Mouse (Mus musculus) midbrain, embryonic 15.5 days (tissue): ENCODE measurements at regions not wholly inside any gene's neighbourhood (a gene's known extent, or its start where the extent isn't known, plus 50 kb on each side); places are given as distances from the start of the nearest gene placed in this dataset.

Experiments used
- ATAC-seq: fragments of 200-750 bp; cut with Nextera tagmentation; replicated peaks from 2 replicates; pipeline ENCODE4 v1.8.0; 2017; ENCODE audit warnings: moderate TSS enrichment
- H3K27ac ChIP-seq: fragments of 300-500 bp; sonication (generic); 2 replicates; pipeline ENCODE4 v1.5.1; 2015; ENCODE audit warnings: mild to moderate bottlenecking, inconsistent platforms
- H3K27me3 ChIP-seq: fragments of 300-500 bp; sonication (generic); replicated peaks from 2 replicates; pipeline ENCODE4 v1.6.1; 2015; ENCODE audit warnings: inconsistent platforms
- H3K36me3 ChIP-seq: fragments of 300-500 bp; sonication (generic); replicated peaks from 2 replicates; pipeline ENCODE4 v1.6.1; 2015; ENCODE audit warnings: inconsistent platforms
- H3K4me1 ChIP-seq: fragments of 300-500 bp; sonication (generic); 2 replicates; pipeline ENCODE4 v1.6.1; 2015; ENCODE audit warnings: inconsistent platforms
- H3K4me2 ChIP-seq: fragments of 300-500 bp; sonication (generic); 2 replicates; pipeline ENCODE4 v1.6.1; 2015; ENCODE audit warnings: inconsistent platforms, mild to moderate bottlenecking, moderate library complexity
- H3K4me3 ChIP-seq: fragments of 300-500 bp; sonication (generic); 2 replicates; pipeline ENCODE4 v1.5.1; 2015; ENCODE audit warnings: mild to moderate bottlenecking, inconsistent platforms
- H3K9ac ChIP-seq: fragments of 300-500 bp; sonication (generic); 2 replicates; pipeline ENCODE4 v1.6.1; 2015; ENCODE audit warnings: mild to moderate bottlenecking, inconsistent platforms
- H3K9me3 ChIP-seq: fragments of 300-500 bp; sonication (generic); 2 replicates; pipeline ENCODE4 v1.6.1; 2016; ENCODE audit warnings: inconsistent platforms
- WGBS: fragments of 180-500 bp; shearing (Covaris S2); methylation state at CpG from one replicate; pipeline ENCODE4 v1.1.7; 2015; ENCODE audit warnings: mixed read lengths; 5-methylcytosine and 5-hydroxymethylcytosine counted together

GRCm38 (mm10) chr2:27590511-27590910 lies 75.6 kb downstream of the Wdr5 start:
- 78% methylated on average over 6 of the region's 6 CpGs for WGBS
- Histone ChIP-seq H3K36me3 (no peaks in the 10 kb centered on the region), H3K9me3 (no peaks in the 10 kb centered on the region), H3K4me2 (no peak overlapping the region), H3K27ac (no peak overlapping the region), H3K9ac (no peak overlapping the region), H3K27me3 (no peaks in the 10 kb centered on the region), H3K4me3 (no peak overlapping the region), H3K4me1 (0 out of 2 replicates have a peak, but pooled peaks cover 3% of the 10 kb centered on the region)
- ATAC-seq: no peak

- H3K9me3 ChIP-seq: no peaks in the 10 kb centered on the region
- ATAC-seq: no peak
- no peaks in the 10 kb centered on the region for H3K36me3 ChIP-seq
- no peak overlapping the region for H3K9ac ChIP-seq
- 83% methylated on average over 5 of the region's 5 CpGs for WGBS
- H3K4me1 ChIP-seq: 0 out of 2 replicates have a peak, but pooled peaks cover 3% of the 10 kb centered on the region
- H3K4me3 ChIP-seq: no peak overlapping the region
- no peaks in the 10 kb centered on the region for H3K27me3 ChIP-seq
- no peak overlapping the region for H3K4me2 ChIP-seq
- H3K27ac ChIP-seq: no peak overlapping the region
Observed at GRCm38 (mm10) chr2:27591668-27592067, 76.7 kb downstream of the Wdr5 start.

- H3K27ac ChIP-seq: no peak overlapping the region
- H3K4me2 ChIP-seq: no peak overlapping the region
- no peaks in the 10 kb centered on the region for H3K27me3 ChIP-seq
- H3K36me3 ChIP-seq: no peaks in the 10 kb centered on the region
- WGBS: 42% methylated on average over 10 of the region's 10 CpGs
- no peak overlapping the region for H3K4me3 ChIP-seq
- ATAC-seq: no peak
- H3K4me1 ChIP-seq: 0 out of 2 replicates have a peak, but pooled peaks cover 3% of the 10 kb centered on the region
- H3K9me3 ChIP-seq: no peaks in the 10 kb centered on the region
- no peak overlapping the region for H3K9ac ChIP-seq
Observed at GRCm38 (mm10) chr2:27593338-27593737, 78.4 kb downstream of the Wdr5 start.

GRCm38 (mm10) chr2:27595251-27595650 lies 80.3 kb downstream of the Wdr5 start:
- Histone ChIP-seq H3K27me3 (no peaks in the 10 kb centered on the region), H3K9ac (no peak overlapping the region), H3K4me1 (0 out of 2 replicates have a peak, but pooled peaks cover 3% of the 10 kb centered on the region), H3K27ac (no peak overlapping the region), H3K9me3 (no peaks in the 10 kb centered on the region), H3K4me2 (no peak overlapping the region), H3K4me3 (no peak overlapping the region), H3K36me3 (no peaks in the 10 kb centered on the region)
- ATAC-seq: no peak
- WGBS: 89% methylated on average over 4 of the region's 4 CpGs

DNA sequence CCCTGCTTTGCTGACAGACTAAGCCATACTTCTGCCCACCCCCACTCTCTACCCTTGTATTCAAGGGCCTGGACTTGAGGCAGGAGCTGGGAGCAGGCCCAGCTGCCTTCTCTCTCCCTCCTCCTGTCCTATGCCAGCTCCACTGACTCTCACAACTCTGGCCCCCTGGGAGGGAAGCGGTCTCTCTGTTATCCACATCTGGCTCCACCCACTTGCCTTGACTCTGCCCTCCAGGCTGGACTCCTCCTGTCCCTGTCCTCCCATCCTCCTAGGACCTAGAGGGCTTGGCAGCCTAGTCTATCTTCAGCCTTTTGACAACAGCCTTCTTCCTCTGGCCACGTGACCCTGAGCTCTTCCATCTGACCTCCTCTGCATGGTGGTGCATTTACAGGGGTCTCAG lies 80.0 kb upstream of the Rxra start:
- Histone ChIP-seq H3K9ac (no peak overlapping the region), H3K9me3 (no peaks in the 10 kb centered on the region), H3K27me3 (no peaks in the 10 kb centered on the region), H3K4me2 (no peak overlapping the region), H3K4me1 (0 out of 2 replicates have a peak, but pooled peaks cover 3% of the 10 kb centered on the region), H3K4me3 (no peak overlapping the region), H3K27ac (no peak overlapping the region), H3K36me3 (no peaks in the 10 kb centered on the region)
- ATAC-seq: no peak
- 38% methylated on average over 2 of the region's 2 CpGs for WGBS

DNA sequence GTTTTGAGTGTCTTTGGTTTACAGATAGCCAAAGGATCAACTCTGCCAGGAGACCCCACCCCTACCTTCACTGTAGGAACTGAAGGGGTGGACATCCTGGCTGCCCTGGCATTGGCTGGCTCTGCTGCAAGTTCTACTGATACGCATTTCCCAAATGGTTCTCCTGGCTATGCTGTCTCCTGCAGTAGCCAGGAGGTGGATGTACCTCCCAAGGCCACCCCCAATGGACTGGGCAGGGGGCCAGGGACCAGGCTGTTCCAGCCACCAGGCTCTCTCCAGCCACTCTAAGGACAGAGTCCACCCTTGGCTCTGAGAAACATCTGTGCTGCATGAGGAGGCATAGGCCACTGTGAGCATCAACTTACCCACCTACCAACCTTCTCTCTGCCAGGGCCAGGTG lies 79.3 kb upstream of the Rxra start:
- no peak for ATAC-seq
- Histone ChIP-seq H3K9ac (no peak overlapping the region), H3K9me3 (no peaks in the 10 kb centered on the region), H3K36me3 (no peaks in the 10 kb centered on the region), H3K4me3 (no peak overlapping the region), H3K27ac (no peak overlapping the region), H3K4me1 (0 out of 2 replicates have a peak, but pooled peaks cover 3% of the 10 kb centered on the region), H3K27me3 (no peaks in the 10 kb centered on the region), H3K4me2 (no peak overlapping the region)
- 100% methylated on average over 1 of the region's 1 CpGs for WGBS

DNA sequence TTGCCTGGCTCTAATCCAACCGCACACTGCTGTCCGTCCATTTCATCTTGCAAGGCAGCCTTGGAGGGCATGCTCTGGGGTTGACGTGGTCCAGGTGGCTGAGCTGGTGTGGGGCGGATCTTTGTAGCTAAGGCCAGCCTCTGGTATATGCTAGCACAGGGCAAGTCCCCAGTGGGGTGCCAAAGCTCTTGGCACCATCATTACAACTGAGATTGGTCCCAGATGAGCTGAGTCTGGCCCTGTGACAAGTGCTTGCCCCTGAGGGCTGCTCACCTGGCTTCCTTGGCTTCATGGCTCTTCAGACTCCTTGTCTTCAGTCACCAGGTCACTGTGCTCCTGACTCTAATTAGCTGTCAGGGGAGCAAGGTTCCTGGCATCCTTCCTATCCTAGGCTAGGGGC lies 78.3 kb upstream of the Rxra start:
- WGBS: 86% methylated on average over 4 of the region's 4 CpGs
- 0 out of 2 replicates have a peak, but pooled peaks cover 3% of the 10 kb centered on the region for H3K4me1 ChIP-seq
- ATAC-seq: no peak

GRCm38 (mm10) chr2:27599061-27599768 lies 77.0 kb upstream of the Rxra start:
- H3K4me3 ChIP-seq: no peak overlapping the region
- H3K9ac ChIP-seq: no peak overlapping the region
- no peak overlapping the region for H3K27ac ChIP-seq
- H3K36me3 ChIP-seq: no peaks in the 10 kb centered on the region
- no peaks in the 10 kb centered on the region for H3K4me1 ChIP-seq
- no peaks in the 10 kb centered on the region for H3K27me3 ChIP-seq
- 78% methylated on average over 8 of the region's 8 CpGs for WGBS
- ATAC-seq: 0 out of 2 replicates have a peak, but pooled peaks have one; percentile 42
- no peak overlapping the region for H3K4me2 ChIP-seq
- H3K9me3 ChIP-seq: no peaks in the 10 kb centered on the region

More for the DNA sequence above, 78.3 kb upstream of the Rxra start:
- Histone ChIP-seq H3K36me3 (no peaks in the 10 kb centered on the region), H3K27me3 (no peaks in the 10 kb centered on the region), H3K4me2 (no peak overlapping the region), H3K9ac (no peak overlapping the region), H3K9me3 (no peaks in the 10 kb centered on the region), H3K4me3 (no peak overlapping the region), H3K27ac (no peak overlapping the region)

GRCm38 (mm10) chr2:27599769-27600167 lies 76.5 kb upstream of the Rxra start:
- Histone ChIP-seq H3K9me3 (no peaks in the 10 kb centered on the region), H3K36me3 (no peaks in the 10 kb centered on the region), H3K27me3 (no peaks in the 10 kb centered on the region), H3K27ac (no peak overlapping the region), H3K9ac (no peak overlapping the region), H3K4me2 (no peak overlapping the region), H3K4me3 (no peak overlapping the region), H3K4me1 (no peaks in the 10 kb centered on the region)
- 80% methylated on average over 4 of the region's 4 CpGs for WGBS
- no peak for ATAC-seq

DNA sequence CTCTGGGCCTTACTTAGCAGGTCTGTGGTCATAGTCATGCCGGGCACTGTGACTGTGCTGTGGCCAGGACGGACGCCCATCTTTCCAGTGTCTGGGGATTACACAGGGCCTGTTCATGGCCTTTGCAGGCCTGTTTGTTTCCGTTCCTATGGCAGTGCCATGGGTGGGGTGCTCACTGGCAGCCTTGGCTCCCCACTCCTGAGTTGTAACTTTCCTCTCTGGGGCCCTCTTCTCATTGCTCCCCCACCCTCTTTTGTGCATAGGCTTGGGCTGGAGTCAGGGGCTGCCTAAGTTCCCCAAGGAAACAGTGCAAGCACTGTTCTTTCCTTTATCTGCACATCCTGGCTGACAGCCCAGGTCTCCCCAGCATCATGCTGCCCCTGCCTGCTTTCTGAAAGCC lies 72.9 kb upstream of the Rxra start:
- no peak overlapping the region for H3K9ac ChIP-seq
- no peaks in the 10 kb centered on the region for H3K36me3 ChIP-seq
- H3K9me3 ChIP-seq: no peaks in the 10 kb centered on the region
- no peak overlapping the region for H3K4me3 ChIP-seq
- peak overlapping the region; percentile 17; the same call in 1 of the 2 replicates for H3K27ac ChIP-seq
- no peaks in the 10 kb centered on the region for H3K4me1 ChIP-seq
- H3K4me2 ChIP-seq: no peak overlapping the region
- 80% methylated on average over 4 of the region's 4 CpGs for WGBS
- peak; percentile 58 for ATAC-seq
- H3K27me3 ChIP-seq: no peaks in the 10 kb centered on the region

- Histone ChIP-seq H3K9ac (no peak overlapping the region), H3K9me3 (no peaks in the 10 kb centered on the region), H3K4me3 (no peak overlapping the region), H3K36me3 (no peaks in the 10 kb centered on the region), H3K4me1 (no peaks in the 10 kb centered on the region), H3K27ac (no peak overlapping the region), H3K4me2 (no peak overlapping the region), H3K27me3 (no peaks in the 10 kb centered on the region)
- 64% methylated on average over 3 of the region's 3 CpGs for WGBS
- no peak for ATAC-seq
Observed at GRCm38 (mm10) chr2:27604588-27604987, 71.7 kb upstream of the Rxra start.

- Histone ChIP-seq H3K27ac (no peak overlapping the region), H3K9me3 (no peaks in the 10 kb centered on the region), H3K36me3 (no peaks in the 10 kb centered on the region), H3K4me2 (no peak overlapping the region), H3K9ac (no peak overlapping the region), H3K27me3 (no peaks in the 10 kb centered on the region), H3K4me3 (no peak overlapping the region), H3K4me1 (no peaks in the 10 kb centered on the region)
- ATAC-seq: no peak
- WGBS: 78% methylated on average over 9 of the region's 9 CpGs
Observed at GRCm38 (mm10) chr2:27606816-27607215, 69.4 kb upstream of the Rxra start.

GRCm38 (mm10) chr2:27621741-27622140 lies 54.5 kb upstream of the Rxra start:
- H3K27me3 ChIP-seq: no peaks in the 10 kb centered on the region
- no peak for ATAC-seq
- 77% methylated on average over 3 of the region's 3 CpGs for WGBS
- no peak overlapping the region for H3K4me2 ChIP-seq
- no peak overlapping the region for H3K27ac ChIP-seq
- no peak overlapping the region for H3K9ac ChIP-seq
- H3K36me3 ChIP-seq: no peaks in the 10 kb centered on the region
- no peaks in the 10 kb centered on the region for H3K9me3 ChIP-seq
- no peak overlapping the region for H3K4me3 ChIP-seq
- no peaks in the 10 kb centered on the region for H3K4me1 ChIP-seq
